Mouse (Mus musculus) olfactory bulb, adult 2 months (tissue): Measurements from ENCODE around the gene Ccer2. TPM values are rescaled to one million over a fixed set of nuclear protein-coding genes. Genes with fewer than 3 reads are reported as not detected.

Experiments used
- H3K27ac ChIP-seq: fragments of 200-500 bp; 2 replicates; pipeline ENCODE4 v1.5.1; 2012; ENCODE audit warnings: low read depth, low read length; ENCODE audit not compliant: insufficient read depth
- H3K4me1 ChIP-seq: fragments of 200-500 bp; 2 replicates; pipeline ENCODE4 v1.6.1; 2012; ENCODE audit warnings: low read length; ENCODE audit not compliant: control insufficient read depth, insufficient read depth
- H3K4me3 ChIP-seq: fragments of 200-500 bp; 2 replicates; pipeline ENCODE4 v1.5.1; 2012; ENCODE audit warnings: mild to moderate bottlenecking, low read depth, low read length, moderate library complexity; ENCODE audit not compliant: insufficient read depth
- CTCF ChIP-seq: fragments of 200-500 bp; IDR thresholded peaks from 2 replicates; pipeline ENCODE4 v1.5.1; 2012; ENCODE audit warnings: low read depth, mild to moderate bottlenecking, low read length, moderate library complexity; ENCODE audit not compliant: insufficient read depth
- POLR2A ChIP-seq: fragments of 200-500 bp; IDR thresholded peaks from 2 replicates; pipeline ENCODE4 v1.6.1; 2012; ENCODE audit warnings: mild to moderate bottlenecking, low read depth, low read length, moderate library complexity; ENCODE audit not compliant: insufficient read depth
- WGBS: fragments of 180-500 bp; shearing (Covaris S2); methylation state at CpG from one replicate; pipeline ENCODE4 v1.1.7; 2018; 5-methylcytosine and 5-hydroxymethylcytosine counted together
- polyA plus RNA-seq: library from polyadenylated mRNA; stranded (reverse); fragments of >200 nt; gene quantifications from 2 replicates; pipeline ENCODE4 v1.2.4, GENCODE M21; 2012; ENCODE audit warnings: low replicate concordance; ENCODE audit not compliant: missing spikeins, insufficient read depth, insufficient read length

Ccer2 gene
- polyA plus RNA-seq, 1 experiment, result not detected

- WGBS, result 39% methylated on average over 10 of the region's 10 CpGs
- TF ChIP-seq POLR2A (no peak), CTCF (no peak)
- Histone ChIP-seq H3K4me3 (no peak overlapping the region), H3K27ac (no peak overlapping the region), H3K4me1 (peaks cover 14% of the 10 kb centered on the region)
Observed at GRCm38 (mm10) chr7:28802846-28803588, 47.0 kb downstream of the Ccer2 start.

- Histone ChIP-seq H3K4me3 (no peak overlapping the region), H3K4me1 (peaks cover 17% of the 10 kb centered on the region), H3K27ac (no peak overlapping the region)
- WGBS, result 54% methylated on average over 4 of the region's 4 CpGs
- TF ChIP-seq CTCF (no peak), POLR2A (no peak)
Observed at GRCm38 (mm10) chr7:28803756-28804155, 47.8 kb downstream of the Ccer2 start.

- 74% methylated on average over 4 of the region's 4 CpGs for WGBS
- Histone ChIP-seq H3K4me3 (no peak overlapping the region), H3K4me1 (peaks cover 17% of the 10 kb centered on the region), H3K27ac (no peak overlapping the region)
- no peak for TF ChIP-seq CTCF
- no peak for TF ChIP-seq POLR2A
Observed at GRCm38 (mm10) chr7:28806869-28807268, 50.9 kb downstream of the Ccer2 start.

- WGBS, result 22% methylated on average over 7 of the region's 8 CpGs
- peak overlapping the region; percentile 86 for H3K27ac ChIP-seq
- TF ChIP-seq POLR2A (no peak), CTCF (no peak)
- H3K4me1 ChIP-seq, result peaks cover 17% of the 10 kb centered on the region
- H3K4me3 ChIP-seq, result peak overlapping the region; percentile 73
Observed at GRCm38 (mm10) chr7:28807641-28808220, 51.8 kb downstream of the Ccer2 start.

GRCm38 (mm10) chr7:28808221-28808941 is 52.4 kb downstream of the Ccer2 start, which contains the start of gene Hnrnpl:
Gene Hnrnpl, plus strand, starts transcription at chr7:28808541.
- no peak for TF ChIP-seq CTCF
- no peak for TF ChIP-seq POLR2A
- WGBS, result 1% methylated on average over 35 of the region's 35 CpGs

More at GRCm38 (mm10) chr7:28808221-28808941, 52.4 kb downstream of the Ccer2 start, which contains the start of gene Hnrnpl:
- Histone ChIP-seq H3K4me3 (peak within 1 kb of the TSS; percentile 73), H3K27ac (peak within 1 kb of the TSS; percentile 92), H3K4me1 (peaks cover 16% of the 10 kb centered on the region)

Other genes with a start within 250 kb of the Ccer2 start
- gene Ifnl2, start 245.7 kb upstream of the Ccer2 start, polyA plus RNA-seq, result not detected in 2 replicates
- gene Ifnl3, start 233.3 kb upstream of the Ccer2 start, polyA plus RNA-seq, result not detected in 2 replicates
- gene Sycn, start 215.3 kb upstream of the Ccer2 start, polyA plus RNA-seq, result not detected in 2 replicates
- not detected in 2 replicates for gene Nccrp1, start 208.9 kb upstream of the Ccer2 start, polyA plus RNA-seq
- gene Samd4b, start 158.0 kb upstream of the Ccer2 start, polyA plus RNA-seq, result not detected in 2 replicates
- not detected in 2 replicates for gene Pak4, start 158.0 kb upstream of the Ccer2 start, polyA plus RNA-seq
- gene Acp7, start 124.8 kb upstream of the Ccer2 start, polyA plus RNA-seq, result not detected in 2 replicates
- not detected in 2 replicates for gene Fbxo27, start 63.3 kb upstream of the Ccer2 start, polyA plus RNA-seq
- not detected in 2 replicates for gene Fbxo17, start 39.4 kb upstream of the Ccer2 start, polyA plus RNA-seq
- gene Mrps12, start 14.4 kb upstream of the Ccer2 start, polyA plus RNA-seq, result not detected in 2 replicates
- not detected in 2 replicates for gene Sars2, start 14.2 kb upstream of the Ccer2 start, polyA plus RNA-seq
- gene Sirt2, start 10.6 kb downstream of the Ccer2 start, polyA plus RNA-seq, result not detected in 2 replicates
- not detected in 2 replicates for gene Nfkbib, start 11.3 kb downstream of the Ccer2 start, polyA plus RNA-seq
- gene Rinl, start 32.8 kb downstream of the Ccer2 start, polyA plus RNA-seq, result not detected in 2 replicates
- 179 and 465 TPM in 2 replicates for gene Hnrnpl, start 52.4 kb downstream of the Ccer2 start, polyA plus RNA-seq
- not detected in 2 replicates for gene Ech1, start 69.0 kb downstream of the Ccer2 start, polyA plus RNA-seq
- not detected in 2 replicates for gene Lgals4, start 77.7 kb downstream of the Ccer2 start, polyA plus RNA-seq
- not detected in 2 replicates for gene Lgals7, start 107.7 kb downstream of the Ccer2 start, polyA plus RNA-seq
- gene Capn12, start 125.2 kb downstream of the Ccer2 start, polyA plus RNA-seq, result not detected in 2 replicates
- 498 TPM in 1 of 2 replicates, not detected in the other for gene Actn4, start 206.2 kb downstream of the Ccer2 start, polyA plus RNA-seq
- not detected in 2 replicates for gene Eif3k, start 225.7 kb downstream of the Ccer2 start, polyA plus RNA-seq
- not detected in 2 replicates for gene Map4k1, start 225.9 kb downstream of the Ccer2 start, polyA plus RNA-seq